Mouse (Mus musculus): ENCODE results near the gene Fgfr1op2.

DNA sequence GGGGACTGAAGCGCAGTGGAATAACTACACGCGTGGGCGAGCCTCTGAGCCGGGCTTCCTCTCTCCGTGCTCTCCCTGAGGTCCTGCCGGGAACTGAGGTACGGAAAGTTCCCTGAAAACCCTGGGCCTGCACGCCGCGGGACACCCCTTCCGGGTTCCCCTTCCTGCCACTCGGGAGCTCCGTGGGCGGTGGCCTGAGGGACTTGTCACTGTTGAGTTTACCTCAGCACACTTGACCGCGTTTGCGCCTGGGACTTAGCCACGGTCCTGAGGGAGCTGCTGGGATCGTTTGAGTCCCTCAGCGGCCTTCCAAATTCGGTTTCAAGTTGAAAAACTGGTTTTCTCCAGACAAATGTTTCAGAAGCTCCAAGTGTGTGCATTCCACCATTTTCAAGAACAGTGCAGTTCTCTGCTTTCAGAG, 1.1 kb downstream of the Fgfr1op2 start:
- TF ChIP-seq CTCF (IDR thresholded peaks at IDR 0.05; ENCODE audit: insufficient read depth, low read depth, low read length) (no peak), POLR2A (IDR thresholded peaks at IDR 0.05; ENCODE audit: insufficient read depth, low read depth, low read length) (no peak)
